Mouse (Mus musculus) activated CD4-positive, CD25-positive, alpha-beta regulatory T cell, adult 4 months (primary cell): ENCODE measurements around the gene Fbxo22. TPM values are rescaled to one million over a fixed set of nuclear protein-coding genes. Genes with fewer than 3 reads are reported as not detected.

Experiments
- polyA plus RNA-seq, 2 experiments: library from polyadenylated mRNA; unstranded; fragments of 100-300 nt; shearing (Covaris generic); gene quantifications; one replicate each; pipeline ENCODE4 v1.2.1; 2017

Gene Fbxo22
- polyA plus RNA-seq, 2 experiments from 2014 or later = 44.7 to 50.1 TPM

Other genes starting within 250 kb of the Fbxo22 start
- gene Chrna5, start 228.0 kb upstream of the Fbxo22 start, polyA plus RNA-seq = not detected
- not detected for gene Chrna3, start 182.4 kb upstream of the Fbxo22 start, polyA plus RNA-seq
- gene Chrnb4, start 160.1 kb upstream of the Fbxo22 start, polyA plus RNA-seq = not detected
- 10 to 100 TPM in 1 of 2 experiments, 1 to 10 TPM in 1; 9.3 to 13.0 TPM for gene Ube2q2, start 60.1 kb upstream of the Fbxo22 start, polyA plus RNA-seq
- gene Nrg4, start 117.9 kb downstream of the Fbxo22 start, polyA plus RNA-seq = 1 to 10 TPM; 3.6 to 3.9 TPM
- not detected for gene Tmem266, start 118.0 kb downstream of the Fbxo22 start, polyA plus RNA-seq